Mouse (Mus musculus) heart, embryonic 16.5 days (tissue): ENCODE data around the gene Ctcfl. TPM values are rescaled to one million over a fixed set of nuclear protein-coding genes. Genes with fewer than 3 reads are reported as not detected.

Source experiments
- ATAC-seq: fragments of 200-750 bp; cut with Nextera tagmentation; replicated peaks from 2 replicates; pipeline ENCODE4 v1.8.0; 2017; ENCODE audit warnings: moderate number of reproducible peaks; ENCODE audit not compliant: insufficient read depth, low FRiP score; ENCODE audit errors: extremely low read depth
- H3K27ac ChIP-seq: fragments of 300-500 bp; sonication (generic); 2 replicates; pipeline ENCODE4 v1.5.1; 2014; ENCODE audit warnings: mild to moderate bottlenecking, low read length, control low read depth, moderate library complexity
- H3K27me3 ChIP-seq: fragments of 300-500 bp; sonication (generic); 2 replicates; pipeline ENCODE4 v1.6.1; 2014; ENCODE audit warnings: low read length, mixed read lengths; ENCODE audit not compliant: control insufficient read depth, insufficient read depth
- H3K36me3 ChIP-seq: fragments of 300-500 bp; sonication (generic); 2 replicates; pipeline ENCODE4 v1.6.1; 2014; ENCODE audit not compliant: control insufficient read depth, insufficient read depth
- H3K4me1 ChIP-seq: fragments of 300-500 bp; sonication (generic); 2 replicates; pipeline ENCODE4 v1.6.1; 2014; ENCODE audit warnings: low read length, mixed read lengths; ENCODE audit not compliant: control insufficient read depth, insufficient read depth
- H3K4me2 ChIP-seq: fragments of 300-500 bp; sonication (generic); 2 replicates; pipeline ENCODE4 v1.6.1; 2014; ENCODE audit warnings: low read depth, mild to moderate bottlenecking, control low read depth, low read length
- H3K4me3 ChIP-seq: fragments of 300-500 bp; sonication (generic); 2 replicates; pipeline ENCODE4 v1.5.1; 2014; ENCODE audit warnings: mild to moderate bottlenecking, control low read depth, low read length
- H3K9ac ChIP-seq: fragments of 300-500 bp; sonication (generic); 2 replicates; pipeline ENCODE4 v1.6.1; 2014; ENCODE audit warnings: low read length, control low read depth
- H3K9me3 ChIP-seq: fragments of 300-500 bp; sonication (generic); replicated peaks from 2 replicates; pipeline ENCODE4 v1.6.1; 2016; ENCODE audit warnings: low read length; ENCODE audit not compliant: control insufficient read depth
- whole genome bisulfite sequencing: fragments of 180-500 bp; shearing (Covaris S2); extraction: QIAGEN DNeasy Blood & Tissue Kit; methylation state at CpG from one replicate; pipeline ENCODE4 v1.1.7; 2014; 5-methylcytosine and 5-hydroxymethylcytosine counted together
- polyA plus RNA-seq: library from polyadenylated mRNA; unstranded; fragments of >200 nt; fragmentation: Nextera tagmentation; extraction: Ambion mirVana; gene quantifications from 2 replicates; pipeline ENCODE4 v1.2.1, GENCODE M21; 2015

The Ctcfl gene
- 0.64 and 0.83 TPM in 2 replicates for polyA plus RNA-seq

DNA sequence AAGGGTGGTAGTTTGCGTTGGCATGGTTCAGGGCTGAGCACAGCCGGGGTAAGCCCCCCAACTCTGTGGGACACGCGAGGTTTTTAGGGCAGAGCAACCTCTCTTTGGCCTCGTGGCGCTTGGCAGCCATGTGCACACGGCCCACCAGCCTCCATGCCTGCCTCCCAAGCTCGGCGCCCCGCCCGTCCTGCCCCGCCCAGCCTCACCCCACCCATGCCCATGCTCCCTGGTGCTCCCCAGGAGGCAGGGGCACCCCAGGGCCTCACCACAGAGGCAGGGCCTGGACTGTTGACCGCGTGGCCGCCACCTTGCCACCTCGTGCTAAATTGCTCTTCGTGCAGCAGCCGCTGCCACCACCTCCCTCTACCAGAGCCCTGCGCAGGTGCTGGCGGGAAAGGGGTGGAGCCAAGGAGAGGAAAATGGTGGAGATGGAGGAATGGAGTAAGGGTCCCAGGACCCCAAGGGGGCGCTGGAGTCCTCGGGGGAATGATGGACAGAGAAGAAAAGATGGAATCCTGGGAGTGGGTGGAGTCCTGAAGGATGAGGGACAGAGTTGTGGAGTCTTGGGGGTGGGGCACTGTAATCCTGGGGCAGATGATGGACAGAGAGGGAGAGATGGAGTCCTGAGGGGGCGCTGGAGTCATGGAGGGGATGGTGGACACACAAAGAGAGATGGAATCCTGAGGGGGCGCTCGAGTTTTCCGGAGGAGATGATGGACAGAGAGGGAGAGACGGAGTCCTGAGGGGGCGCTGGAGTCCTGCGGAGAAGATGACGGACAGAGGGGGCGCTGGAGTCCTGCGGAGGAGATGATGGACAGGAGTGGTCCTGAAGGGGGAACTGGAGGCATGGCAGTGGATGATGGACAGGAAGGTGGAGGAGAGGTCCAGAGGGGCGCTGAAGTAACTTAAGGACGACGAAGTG lies at the start of gene Ctcfl:
Gene Ctcfl, minus strand, starts transcription at position 503 of the 922 bp plus-strand sequence.
- Histone ChIP-seq H3K9ac (no peak within 1 kb of the TSS), H3K27ac (no peak within 1 kb of the TSS), H3K4me2 (no peak within 1 kb of the TSS), H3K36me3 (no peaks in the 10 kb centered on the region), H3K4me3 (no peak within 1 kb of the TSS), H3K27me3 (no peaks in the 10 kb centered on the region), H3K9me3 (no peaks in the 10 kb centered on the region), H3K4me1 (no peaks in the 10 kb centered on the region)
- 82% methylated on average over 35 of the region's 35 CpGs for WGBS
- no peak for ATAC-seq

DNA sequence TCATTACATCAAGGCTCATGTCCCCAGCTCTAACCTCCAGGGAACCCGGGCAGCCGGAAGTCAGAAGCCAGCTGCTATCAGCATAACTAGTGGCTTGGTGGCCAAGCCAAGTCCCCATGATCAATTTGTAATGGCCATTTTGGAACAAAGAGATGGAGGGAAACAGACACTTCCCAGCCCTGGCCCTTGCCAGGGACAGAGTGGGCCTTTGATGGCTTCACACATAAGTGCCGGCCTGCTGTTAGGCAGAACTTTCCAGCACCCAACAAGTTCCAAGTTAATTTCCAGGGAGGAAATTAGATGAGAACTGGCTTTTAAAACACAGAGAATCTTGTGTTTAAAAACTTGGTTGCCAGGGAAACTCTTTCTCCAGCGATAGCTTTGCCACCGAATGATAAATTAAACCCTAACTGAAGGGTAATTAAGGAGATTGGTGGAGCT lies 49.1 kb upstream of the Ctcfl start:
- Histone ChIP-seq H3K9me3 (no peaks in the 10 kb centered on the region), H3K4me2 (no peak overlapping the region), H3K36me3 (no peaks in the 10 kb centered on the region), H3K27ac (no peak overlapping the region), H3K4me3 (no peak overlapping the region), H3K27me3 (no peaks in the 10 kb centered on the region), H3K4me1 (peaks cover 16% of the 10 kb centered on the region), H3K9ac (no peak overlapping the region)
- ATAC-seq, result no peak
- WGBS, result 67% methylated on average over 5 of the region's 5 CpGs

- no peak overlapping the region for H3K4me3 ChIP-seq
- WGBS, result 83% methylated on average over 10 of the region's 10 CpGs
- H3K4me2 ChIP-seq, result no peak overlapping the region
- no peaks in the 10 kb centered on the region for H3K4me1 ChIP-seq
- H3K27ac ChIP-seq, result no peak overlapping the region
- no peaks in the 10 kb centered on the region for H3K27me3 ChIP-seq
- no peaks in the 10 kb centered on the region for H3K36me3 ChIP-seq
- no peak overlapping the region for H3K9ac ChIP-seq
- no peak for ATAC-seq
- H3K9me3 ChIP-seq, result no peaks in the 10 kb centered on the region
These were observed 46.0 kb upstream of the Ctcfl start for GRCm38 (mm10) chr2:173165357-173165756.

DNA sequence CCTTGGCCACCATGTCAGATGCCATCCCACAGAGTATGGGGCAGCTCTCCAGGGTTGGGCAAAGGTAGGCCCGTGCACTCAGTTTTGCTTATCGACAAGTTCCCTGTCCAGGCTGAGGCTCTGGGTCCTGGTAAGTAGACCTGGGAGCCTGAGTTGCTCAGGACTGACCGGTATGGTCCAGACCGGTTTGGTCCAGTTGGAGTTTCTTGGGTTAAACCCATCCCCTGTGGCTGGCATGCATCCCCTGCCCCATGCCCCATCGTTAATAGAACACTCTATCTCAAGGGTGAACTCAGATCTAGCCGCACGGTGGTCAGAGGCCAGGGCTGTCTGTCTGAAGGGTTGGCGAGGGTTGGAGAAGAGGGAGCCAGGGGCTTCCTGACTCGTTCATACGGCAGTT lies 45.6 kb upstream of the Ctcfl start:
- Histone ChIP-seq H3K36me3 (no peaks in the 10 kb centered on the region), H3K27me3 (no peaks in the 10 kb centered on the region), H3K4me1 (no peaks in the 10 kb centered on the region), H3K4me2 (no peak overlapping the region), H3K27ac (no peak overlapping the region), H3K9ac (no peak overlapping the region), H3K9me3 (no peaks in the 10 kb centered on the region), H3K4me3 (no peak overlapping the region)
- ATAC-seq, result no peak
- WGBS, result 85% methylated on average over 10 of the region's 10 CpGs

- WGBS, result 33% methylated on average over 2 of the region's 2 CpGs
- Histone ChIP-seq H3K36me3 (no peaks in the 10 kb centered on the region), H3K9me3 (no peaks in the 10 kb centered on the region), H3K9ac (no peak overlapping the region), H3K27me3 (no peaks in the 10 kb centered on the region), H3K27ac (no peak overlapping the region), H3K4me3 (no peak overlapping the region), H3K4me2 (no peak overlapping the region), H3K4me1 (no peaks in the 10 kb centered on the region)
- no peak for ATAC-seq
These were observed 45.0 kb upstream of the Ctcfl start for GRCm38 (mm10) chr2:173164358-173164757.

DNA sequence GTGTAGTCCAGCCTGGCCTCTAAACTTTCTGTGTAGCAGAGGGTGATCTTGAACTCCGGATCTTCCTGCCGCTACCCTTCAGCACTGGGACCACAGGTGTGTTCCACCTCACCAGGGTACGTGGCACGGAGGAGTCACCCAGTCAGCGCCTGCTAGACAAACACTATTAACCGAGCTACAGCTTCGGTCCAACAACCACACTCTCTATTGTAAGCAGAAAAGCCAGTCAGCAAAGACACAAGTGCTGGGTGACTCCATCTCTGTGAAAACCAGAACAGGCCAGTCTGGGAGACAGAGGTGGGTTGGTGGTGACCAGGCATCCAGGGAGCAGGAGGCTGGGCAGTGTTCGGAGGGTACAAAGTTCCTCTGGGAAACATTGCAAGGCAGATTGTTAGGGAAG lies 44.1 kb upstream of the Ctcfl start:
- Histone ChIP-seq H3K9me3 (no peaks in the 10 kb centered on the region), H3K27ac (no peak overlapping the region), H3K27me3 (no peaks in the 10 kb centered on the region), H3K4me2 (no peak overlapping the region), H3K4me1 (no peaks in the 10 kb centered on the region), H3K4me3 (no peak overlapping the region), H3K9ac (no peak overlapping the region), H3K36me3 (no peaks in the 10 kb centered on the region)
- no peak for ATAC-seq
- 84% methylated on average over 8 of the region's 8 CpGs for WGBS

- H3K4me1 ChIP-seq, result no peaks in the 10 kb centered on the region
- no peaks in the 10 kb centered on the region for H3K27me3 ChIP-seq
- no peaks in the 10 kb centered on the region for H3K36me3 ChIP-seq
- peak overlapping the region; percentile 22; the same call in 1 of the 2 replicates for H3K4me2 ChIP-seq
- H3K27ac ChIP-seq, result peak overlapping the region; percentile 14; the same call in 1 of the 2 replicates
- no peak overlapping the region for H3K4me3 ChIP-seq
- H3K9ac ChIP-seq, result no peak overlapping the region
- peak; percentile 79 for ATAC-seq
- no peaks in the 10 kb centered on the region for H3K9me3 ChIP-seq
- 48% methylated on average over 24 of the region's 24 CpGs for WGBS
These were observed 40.3 kb upstream of the Ctcfl start for GRCm38 (mm10) chr2:173159354-173160311.

GRCm38 (mm10) chr2:173158390-173159055 lies 39.2 kb upstream of the Ctcfl start:
- Histone ChIP-seq H3K36me3 (no peaks in the 10 kb centered on the region), H3K9me3 (no peaks in the 10 kb centered on the region), H3K27ac (no peak overlapping the region), H3K9ac (no peak overlapping the region), H3K4me3 (no peak overlapping the region), H3K4me2 (no peak overlapping the region), H3K4me1 (no peaks in the 10 kb centered on the region), H3K27me3 (no peaks in the 10 kb centered on the region)
- WGBS, result 81% methylated on average over 19 of the region's 19 CpGs
- ATAC-seq, result no peak
